Mouse (Mus musculus) hindbrain, embryonic 16.5 days (tissue): ENCODE results near the gene Tmem240. TPM values are rescaled to one million over a fixed set of nuclear protein-coding genes. Genes with fewer than 3 reads are reported as not detected.

Experiments used
- ATAC-seq: fragments of 200-750 bp; cut with Nextera tagmentation; 2 replicates; pipeline ENCODE4 v1.8.0; 2017; ENCODE audit warnings: moderate TSS enrichment, moderate library complexity
- H3K27ac ChIP-seq: fragments of 300-500 bp; sonication (generic); 2 replicates; pipeline ENCODE4 v1.5.1; 2014; ENCODE audit warnings: low read depth, mild to moderate bottlenecking, control low read depth, low read length, moderate library complexity
- H3K27me3 ChIP-seq: fragments of 300-500 bp; sonication (generic); replicated peaks from 2 replicates; pipeline ENCODE4 v1.6.1; 2014; ENCODE audit warnings: low read length; ENCODE audit not compliant: control insufficient read depth, insufficient read depth
- H3K36me3 ChIP-seq: fragments of 300-500 bp; sonication (generic); 2 replicates; pipeline ENCODE4 v1.6.1; 2014; ENCODE audit warnings: mild to moderate bottlenecking, low read length, moderate library complexity, mixed read lengths; ENCODE audit not compliant: control insufficient read depth, insufficient read depth
- H3K4me1 ChIP-seq: fragments of 300-500 bp; sonication (generic); 2 replicates; pipeline ENCODE4 v1.6.1; 2014; ENCODE audit warnings: low read depth, low read length; ENCODE audit not compliant: control insufficient read depth, insufficient read depth
- H3K4me2 ChIP-seq: fragments of 300-500 bp; sonication (generic); 2 replicates; pipeline ENCODE4 v1.6.1; 2014; ENCODE audit warnings: mild to moderate bottlenecking, low read length, control low read depth, moderate library complexity
- H3K4me3 ChIP-seq: fragments of 300-500 bp; sonication (generic); 2 replicates; pipeline ENCODE4 v1.5.1; 2014; ENCODE audit warnings: mild to moderate bottlenecking, low read length, control low read depth, moderate library complexity
- H3K9ac ChIP-seq: fragments of 300-500 bp; sonication (generic); 2 replicates; pipeline ENCODE4 v1.6.1; 2014; ENCODE audit warnings: low read depth, mild to moderate bottlenecking, control low read depth, low read length, moderate library complexity
- H3K9me3 ChIP-seq: fragments of 300-500 bp; sonication (generic); 2 replicates; pipeline ENCODE4 v1.6.1; 2014; ENCODE audit warnings: mild to moderate bottlenecking, low read length, moderate library complexity; ENCODE audit not compliant: control insufficient read depth
- WGBS: fragments of 180-500 bp; shearing (Covaris S2); extraction: QIAGEN DNeasy Blood & Tissue Kit; methylation state at CpG from one replicate; pipeline ENCODE4 v1.1.7; 2014; 5-methylcytosine and 5-hydroxymethylcytosine counted together
- polyA plus RNA-seq: library from polyadenylated mRNA; unstranded; fragments of >200 nt; fragmentation: Nextera tagmentation; extraction: Ambion mirVana; gene quantifications from 2 replicates; pipeline ENCODE4 v1.2.1, GENCODE M21; 2015

Gene Tmem240
- polyA plus RNA-seq, 1 experiment from 2014 or later: 17.4 TPM

DNA sequence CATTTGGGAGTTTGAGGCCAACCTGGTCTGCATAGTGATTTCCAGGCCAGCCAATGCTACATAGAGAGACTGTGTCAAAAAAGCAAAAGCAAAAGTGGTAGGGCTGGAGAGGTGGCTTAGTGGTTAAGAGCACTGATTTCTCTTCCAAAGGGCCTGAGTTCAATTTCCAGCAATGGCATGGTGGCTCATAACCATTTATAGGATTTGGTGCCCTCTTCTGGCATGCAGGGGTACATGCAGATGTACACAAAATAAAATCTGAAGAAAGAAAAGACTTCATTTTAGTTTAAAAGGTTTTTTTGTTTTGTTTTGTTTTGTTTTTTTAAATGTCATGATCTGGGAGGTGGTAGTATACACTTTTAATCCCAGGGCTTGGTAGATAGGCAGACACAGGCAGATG lies 34.2 kb upstream of the Tmem240 start:
- Histone ChIP-seq H3K36me3 (no peaks in the 10 kb centered on the region), H3K27me3 (no peaks in the 10 kb centered on the region), H3K4me2 (no peak overlapping the region), H3K4me3 (no peak overlapping the region), H3K9me3 (no peaks in the 10 kb centered on the region), H3K9ac (no peak overlapping the region), H3K4me1 (peaks cover 18% of the 10 kb centered on the region), H3K27ac (no peak overlapping the region)
- no peak for ATAC-seq

DNA sequence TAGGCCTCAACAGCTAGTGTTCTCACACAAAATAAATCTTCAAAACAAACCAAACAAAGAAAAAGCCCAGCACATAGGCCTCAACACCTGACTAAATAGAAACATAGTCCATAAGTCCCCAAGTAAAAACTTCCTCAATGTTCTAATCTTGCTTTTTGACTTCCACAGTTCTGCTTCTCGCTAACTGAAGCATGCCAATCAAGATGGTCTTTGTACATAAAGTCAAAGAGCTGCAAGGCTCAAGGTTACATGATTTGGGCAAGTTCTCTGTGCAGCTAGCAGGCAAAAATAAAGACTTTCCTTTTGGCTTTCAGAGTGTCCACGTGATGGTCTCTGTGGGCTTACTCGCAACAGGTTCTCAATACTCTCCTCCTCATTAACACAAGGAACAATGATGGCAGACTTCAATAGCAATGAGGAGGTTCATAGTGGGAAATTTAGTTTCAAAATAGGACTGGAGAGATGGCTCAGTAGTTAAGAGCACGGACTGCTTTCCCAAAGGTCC lies 31.1 kb upstream of the Tmem240 start:
- Histone ChIP-seq H3K9me3 (no peaks in the 10 kb centered on the region), H3K9ac (no peak overlapping the region), H3K36me3 (no peaks in the 10 kb centered on the region), H3K4me2 (no peak overlapping the region), H3K27me3 (no peaks in the 10 kb centered on the region), H3K4me1 (peaks cover 10% of the 10 kb centered on the region), H3K4me3 (no peak overlapping the region), H3K27ac (no peak overlapping the region)
- 94% methylated on average over 4 of the region's 4 CpGs for WGBS
- no peak for ATAC-seq

- Histone ChIP-seq H3K36me3 (no peaks in the 10 kb centered on the region), H3K4me3 (peak within 1 kb of the TSS; percentile 95), H3K27me3 (no peaks in the 10 kb centered on the region), H3K4me1 (peaks cover 18% of the 10 kb centered on the region), H3K9me3 (no peaks in the 10 kb centered on the region), H3K4me2 (peak within 1 kb of the TSS; percentile 67), H3K9ac (peak within 1 kb of the TSS; percentile 97), H3K27ac (peak within 1 kb of the TSS; percentile 96)
- ATAC-seq: peak; percentile 96
- WGBS: under 1% methylated on average over 73 of the region's 83 CpGs
Measured at GRCm38 (mm10) chr4:155704721-155705591, 29.6 kb upstream of the Tmem240 start, which contains the start of gene Ssu72. Ssu72 (plus strand) TSS chr4:155704800.

- Histone ChIP-seq H3K9ac (peak overlapping the region; percentile 97), H3K36me3 (no peaks in the 10 kb centered on the region), H3K9me3 (no peaks in the 10 kb centered on the region), H3K27ac (peak overlapping the region; percentile 96), H3K27me3 (no peaks in the 10 kb centered on the region), H3K4me3 (peak overlapping the region; percentile 95), H3K4me1 (peaks cover 18% of the 10 kb centered on the region), H3K4me2 (peak overlapping the region; percentile 67)
- under 1% methylated on average over 19 of the region's 19 CpGs for WGBS
- no peak; the same call in 1 of the 2 replicates for ATAC-seq
Measured at GRCm38 (mm10) chr4:155705592-155705929, 29.0 kb upstream of the Tmem240 start.

- ATAC-seq: no peak
- Histone ChIP-seq H3K27ac (no peak overlapping the region), H3K27me3 (no peaks in the 10 kb centered on the region), H3K4me3 (no peak overlapping the region), H3K36me3 (no peaks in the 10 kb centered on the region), H3K9ac (no peak overlapping the region), H3K9me3 (no peaks in the 10 kb centered on the region), H3K4me2 (no peak overlapping the region), H3K4me1 (peaks cover 20% of the 10 kb centered on the region)
- WGBS: 81% methylated on average over 2 of the region's 2 CpGs
Measured at GRCm38 (mm10) chr4:155708582-155708981, 26.0 kb upstream of the Tmem240 start.

- Histone ChIP-seq H3K9me3 (no peaks in the 10 kb centered on the region), H3K27ac (no peak overlapping the region), H3K36me3 (no peaks in the 10 kb centered on the region), H3K27me3 (no peaks in the 10 kb centered on the region), H3K4me3 (no peak overlapping the region), H3K4me1 (peaks cover 20% of the 10 kb centered on the region), H3K9ac (no peak overlapping the region), H3K4me2 (no peak overlapping the region)
- no peak for ATAC-seq
Measured at GRCm38 (mm10) chr4:155708988-155709387, 25.6 kb upstream of the Tmem240 start.

GRCm38 (mm10) chr4:155710521-155711252 lies 23.9 kb upstream of the Tmem240 start:
- H3K9me3 ChIP-seq: no peaks in the 10 kb centered on the region
- no peaks in the 10 kb centered on the region for H3K27me3 ChIP-seq
- H3K4me1 ChIP-seq: peaks cover 18% of the 10 kb centered on the region
- no peak overlapping the region for H3K9ac ChIP-seq
- H3K36me3 ChIP-seq: peaks cover 5% of the 10 kb centered on the region
- no peak; the same call in 1 of the 2 replicates for ATAC-seq
- 59% methylated on average over 6 of the region's 6 CpGs for WGBS
- H3K27ac ChIP-seq: no peak overlapping the region
- no peak overlapping the region for H3K4me3 ChIP-seq
- H3K4me2 ChIP-seq: no peak overlapping the region

- WGBS: 53% methylated on average over 4 of the region's 4 CpGs
- 0 out of 2 replicates have a peak, but pooled peaks have one; percentile 17 for ATAC-seq
- no peaks in the 10 kb centered on the region for H3K4me1 ChIP-seq
Measured at GRCm38 (mm10) chr4:155721668-155722083, 12.9 kb upstream of the Tmem240 start.

DNA sequence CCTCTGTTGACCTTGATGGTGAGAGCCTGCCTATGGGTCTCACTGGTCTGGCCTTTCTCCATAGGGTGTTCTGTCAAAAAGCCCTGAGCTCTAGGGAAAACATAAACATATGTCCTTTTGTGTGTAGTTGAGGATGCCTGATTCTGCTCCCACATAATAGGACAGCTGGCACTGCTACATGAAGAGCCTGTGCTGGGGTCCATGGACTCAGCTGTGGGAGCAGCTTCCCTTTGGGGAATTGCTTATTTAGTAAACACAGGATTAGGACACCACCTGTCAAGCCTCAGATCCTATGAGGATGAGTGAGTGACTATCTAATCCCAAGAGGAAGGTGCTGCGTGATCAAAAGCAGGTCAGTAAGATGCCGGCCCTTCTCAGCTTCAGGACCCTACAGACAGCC lies 6.6 kb upstream of the Tmem240 start:
- no peak for ATAC-seq
- no peaks in the 10 kb centered on the region for H3K9me3 ChIP-seq
- peaks cover 4% of the 10 kb centered on the region; the same call in 1 of the 2 replicates for H3K36me3 ChIP-seq
- WGBS: 49% methylated on average over 2 of the region's 2 CpGs
- no peak overlapping the region for H3K4me3 ChIP-seq
- H3K27ac ChIP-seq: no peak overlapping the region
- no peaks in the 10 kb centered on the region for H3K27me3 ChIP-seq
- H3K4me2 ChIP-seq: no peak overlapping the region
- H3K4me1 ChIP-seq: no peaks in the 10 kb centered on the region
- H3K9ac ChIP-seq: no peak overlapping the region

More at GRCm38 (mm10) chr4:155721668-155722083, 12.9 kb upstream of the Tmem240 start:
- Histone ChIP-seq H3K27me3 (no peaks in the 10 kb centered on the region), H3K9me3 (no peaks in the 10 kb centered on the region), H3K4me2 (no peak overlapping the region), H3K36me3 (0 out of 2 replicates have a peak, but pooled peaks cover 3% of the 10 kb centered on the region), H3K4me3 (no peak overlapping the region), H3K27ac (no peak overlapping the region), H3K9ac (no peak overlapping the region)
